Mouse (Mus musculus) small intestine, adult 2 months (tissue): Measurements from ENCODE around the gene 1700001C19Rik.

Experiments used
- CTCF ChIP-seq: fragments of 200-500 bp; IDR thresholded peaks from 2 replicates; pipeline ENCODE4 v1.5.1; 2012; ENCODE audit warnings: low read depth, mild to moderate bottlenecking, control low read depth, inconsistent platforms, low read length, moderate library complexity, mixed read lengths; ENCODE audit not compliant: insufficient replicate concordance, insufficient read length; ENCODE audit errors: extremely low read depth
- POLR2A ChIP-seq: fragments of 200-500 bp; IDR thresholded peaks from 2 replicates; pipeline ENCODE4 v1.6.1; 2012; ENCODE audit warnings: low read depth, mild to moderate bottlenecking, control low read depth, inconsistent platforms, low read length, moderate library complexity

GRCm38 (mm10) chr17:47464248-47464965 is 27.2 kb upstream of the 1700001C19Rik start:
- TF ChIP-seq CTCF (no peak), POLR2A (no peak)
